Mouse (Mus musculus): ENCODE data around the gene Gm28729.

- TF ChIP-seq CTCF (IDR thresholded peaks at IDR 0.05; ENCODE audit: low read depth) (no peak), EP300 (IDR thresholded peaks at IDR 0.05; ENCODE audit: low read depth) (no peak)
These were observed 20.3 kb upstream of the Gm28729 start for GRCm38 (mm10) chr9:96545410-96545809.
